Mouse (Mus musculus): Measurements from ENCODE around the gene Ypel5.
A peak's percentile ranks its signal among the peaks of the same experiment; 100 is the strongest.

Ypel5 gene

GRCm38 (mm10) chr17:72836158-72837115, at the start of gene Ypel5:
Ypel5 (plus strand) TSS chr17:72836453.
- DNase-seq (ENCODE audit: low spot score in 2 of 2) = peak; percentile 97 to 98

DNA sequence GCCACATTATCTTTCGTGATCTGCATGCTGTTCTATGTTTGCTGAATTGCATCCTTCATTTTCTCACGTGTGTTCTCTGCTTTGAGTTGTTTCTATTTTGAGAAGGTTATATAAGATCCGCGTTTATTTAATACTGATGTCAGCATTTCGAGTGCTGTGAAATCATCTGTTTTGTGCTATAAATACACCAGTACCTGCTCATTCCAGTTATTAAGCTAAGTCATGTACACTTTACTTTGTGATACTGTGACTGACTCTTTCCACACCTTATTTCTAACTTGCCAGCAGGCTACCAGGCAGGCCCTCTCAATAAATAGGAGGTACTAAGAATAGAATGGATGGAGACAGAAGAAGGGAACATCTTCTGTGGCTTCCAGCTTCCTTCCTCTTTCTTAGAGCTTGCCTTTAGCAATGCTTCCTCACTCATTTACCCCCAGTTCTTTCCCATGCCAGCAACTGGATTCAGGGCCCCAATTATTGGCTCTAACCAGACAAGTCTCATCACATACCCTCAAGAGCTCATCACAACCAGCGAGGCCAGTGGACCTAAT, 48.3 kb upstream of the Ypel5 start:
- peak in 1 of 2 experiments; percentile 11 for DNase-seq (ENCODE audit: low spot score in 2 of 2)

DNA sequence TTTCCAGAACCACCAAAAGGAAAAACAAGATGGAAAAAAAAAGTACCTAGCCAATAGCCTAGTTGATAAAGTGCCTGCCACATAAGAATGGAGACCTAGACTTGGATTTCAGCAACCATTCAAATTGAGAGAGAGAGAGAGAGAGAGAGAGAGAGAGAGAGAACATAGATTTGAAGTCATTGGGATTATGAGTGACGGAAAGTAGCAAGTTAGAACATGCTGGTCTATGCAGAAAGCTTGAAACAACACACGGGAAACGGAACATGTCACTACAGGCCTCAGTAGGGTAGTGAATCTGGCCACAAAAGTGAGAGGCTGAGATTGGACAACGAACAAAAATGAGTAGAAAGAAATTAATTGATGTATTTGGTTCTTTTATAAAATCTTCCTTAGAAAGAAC, 43.0 kb upstream of the Ypel5 start:
- DNase-seq (ENCODE audit: low spot score in 2 of 2) = no peak

DNA sequence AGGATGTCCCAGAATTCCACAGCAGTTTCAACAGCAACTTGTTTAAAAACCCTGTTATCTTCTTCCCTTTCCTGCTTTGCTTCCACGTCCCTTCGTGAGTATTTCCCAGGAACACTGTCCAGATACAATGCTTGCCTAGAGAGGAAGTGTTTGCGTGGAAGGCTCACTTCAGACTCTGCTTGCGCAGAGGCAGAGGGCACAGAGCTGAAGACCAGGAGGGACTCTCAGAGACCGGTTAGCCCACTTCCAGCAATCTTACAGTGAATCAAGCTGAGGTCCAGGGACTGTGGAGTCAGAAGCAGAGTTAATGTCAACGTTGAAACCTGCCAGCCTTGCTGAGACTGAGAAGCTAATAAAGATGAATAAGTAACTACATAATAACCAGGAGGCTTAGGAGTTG, 41.6 kb upstream of the Ypel5 start:
- DNase-seq (ENCODE audit: low spot score in 2 of 2) = no peak

GRCm38 (mm10) chr17:72795392-72796047, 40.7 kb upstream of the Ypel5 start:
- no peak for DNase-seq (ENCODE audit: low spot score in 2 of 2)

- no peak for DNase-seq (ENCODE audit: low spot score in 2 of 2)
Observed at GRCm38 (mm10) chr17:72796506-72796905, 39.7 kb upstream of the Ypel5 start.

- peak in 1 of 2 experiments; percentile 76 for DNase-seq (ENCODE audit: low spot score in 2 of 2)
Observed at GRCm38 (mm10) chr17:72797867-72798266, 38.4 kb upstream of the Ypel5 start.

- DNase-seq (ENCODE audit: low spot score in 2 of 2) = no peak
Observed at GRCm38 (mm10) chr17:72809942-72810654, 26.2 kb upstream of the Ypel5 start.

- peak in 1 of 2 experiments; percentile 70 for DNase-seq (ENCODE audit: low spot score in 2 of 2)
Observed at GRCm38 (mm10) chr17:72813419-72814315, 22.6 kb upstream of the Ypel5 start.

- DNase-seq (ENCODE audit: low spot score in 2 of 2) = peak; percentile 78 to 85
Observed at GRCm38 (mm10) chr17:72817574-72817973, 18.7 kb upstream of the Ypel5 start.

DNA sequence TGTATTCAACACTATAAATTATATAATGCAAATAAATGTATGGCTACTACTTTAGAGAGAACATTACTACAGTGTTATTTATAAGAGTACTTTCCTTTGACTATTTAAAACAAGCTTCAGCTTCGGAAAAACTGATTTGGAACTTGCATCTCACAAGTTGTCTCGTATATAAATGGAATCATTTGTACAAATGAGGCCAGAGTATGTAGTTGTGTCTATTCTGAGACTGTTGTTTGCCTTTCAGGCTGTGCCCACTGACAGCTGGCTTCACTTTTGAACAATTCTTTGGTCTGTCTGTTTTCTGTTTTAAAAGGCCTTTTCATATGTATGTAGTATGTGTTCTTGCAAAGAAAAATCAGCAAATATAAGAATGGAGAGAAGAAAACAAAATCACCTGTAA, 16.5 kb upstream of the Ypel5 start:
- DNase-seq (ENCODE audit: low spot score in 2 of 2) = peak in 1 of 2 experiments; percentile 20

- DNase-seq (ENCODE audit: low spot score in 2 of 2) = no peak
Observed at GRCm38 (mm10) chr17:72820425-72820824, 15.8 kb upstream of the Ypel5 start.

GRCm38 (mm10) chr17:72821923-72822322, 14.3 kb upstream of the Ypel5 start:
- DNase-seq (ENCODE audit: low spot score in 2 of 2) = no peak

GRCm38 (mm10) chr17:72826916-72827534, 9.2 kb upstream of the Ypel5 start:
- no peak for DNase-seq (ENCODE audit: low spot score in 2 of 2)

DNA sequence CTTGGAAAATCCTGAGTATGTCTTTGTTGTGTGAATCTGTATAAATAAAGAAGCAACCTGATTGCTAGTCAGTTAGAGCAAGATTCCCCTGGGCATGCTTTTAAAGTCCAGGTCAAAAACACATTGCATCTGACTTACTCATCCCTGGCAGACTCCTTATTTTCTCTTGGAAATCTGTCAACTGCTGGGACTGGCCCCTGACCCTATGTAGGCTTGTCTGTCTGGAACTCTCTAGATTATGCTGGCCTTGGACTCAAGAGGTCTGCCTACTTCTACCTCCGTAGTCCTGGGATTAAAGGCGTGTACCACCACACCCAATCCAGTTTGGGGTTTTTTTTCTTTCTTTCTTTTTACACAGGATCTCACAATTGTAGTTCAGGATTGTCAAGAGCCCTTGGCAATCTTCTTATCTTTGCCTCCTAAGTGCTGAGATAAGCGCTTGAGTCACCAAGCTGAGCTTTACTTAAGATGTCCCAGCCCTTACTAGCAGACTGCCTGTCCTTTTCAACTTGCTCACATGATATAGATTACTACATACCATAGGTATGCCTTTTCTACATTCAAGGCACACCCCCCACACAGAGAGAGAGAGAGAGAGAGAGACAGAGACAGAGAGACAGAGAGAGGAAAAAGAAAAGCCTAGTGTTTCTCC, 8.1 kb upstream of the Ypel5 start:
- no peak for DNase-seq (ENCODE audit: low spot score in 2 of 2)

DNA sequence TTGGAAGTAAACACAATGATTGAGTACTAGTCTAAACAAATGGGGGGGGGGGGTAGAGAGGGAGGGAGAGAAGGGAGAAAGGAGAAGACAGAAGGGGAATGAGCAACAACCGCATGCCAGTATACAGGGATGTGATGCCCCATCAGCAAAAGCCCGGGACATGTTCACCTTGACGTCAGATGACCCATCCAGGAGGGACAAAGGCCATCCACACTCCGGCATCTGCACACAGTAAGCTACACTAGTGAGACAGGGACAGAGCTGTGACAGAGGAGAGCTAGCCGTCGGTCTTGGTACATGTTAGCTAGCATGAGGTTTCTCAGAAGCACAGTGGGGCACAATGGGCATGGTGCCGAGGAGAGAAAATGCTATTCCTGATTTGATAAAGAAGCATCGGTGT, 7.6 kb upstream of the Ypel5 start:
- no peak for DNase-seq (ENCODE audit: low spot score in 2 of 2)

- DNase-seq (ENCODE audit: low spot score in 2 of 2) = peak; percentile 76 to 90
Observed at GRCm38 (mm10) chr17:72837140-72837712, 973 bp downstream of the Ypel5 start.

- DNase-seq (ENCODE audit: low spot score in 2 of 2) = no peak
Observed at GRCm38 (mm10) chr17:72837824-72838474, 1.7 kb downstream of the Ypel5 start.

GRCm38 (mm10) chr17:72839000-72839399, 2.7 kb downstream of the Ypel5 start:
- no peak for DNase-seq (ENCODE audit: low spot score in 2 of 2)

Data from left cerebral cortex, adult 9 months (tissue).